Mouse (Mus musculus) embryonic stem cell, embryonic (primary cell): Measurements from ENCODE around the gene Nid2.

Source experiments
- CTCF ChIA-PET, 4 experiments: fragments of 300-600 bp in 2 of 4; fragments of 350-600 bp in 2 of 4; sonication (Branson Sonifier 250); formaldehyde crosslinking; loops; one replicate each; lab custom pipeline; 2022; ENCODE audit warnings: inconsistent platforms in 2 of 4; lab: Charles Lee
- POLR2A ChIA-PET, 4 experiments: fragments of 300-600 bp in 2 of 4; fragments of 350-600 bp in 2 of 4; sonication (Branson Sonifier 250); formaldehyde crosslinking; loops; one replicate each; lab custom pipeline; 2022; ENCODE audit warnings: antibody characterized with exemption in 4 of 4, inconsistent platforms in 1 of 4; lab: Charles Lee

Gene Nid2

GRCm38 (mm10) chr14:19853471-19853870 is 102.4 kb downstream of the Nid2 start:
- ChIA-PET CTCF (interaction anchor here in 2 of 4 experiments (0.6 to 2.0 kb wide), 3 partner anchors 13 to 92 kb away, joined by 3 to 8 read pairs (median 3); no protein-coding TSS in a partner anchor), POLR2A (interaction anchor here in 3 of 4 experiments (0.5 to 4.8 kb wide), 33 partner anchors 8 to 348 kb away, joined by 3 to 23 read pairs (median 4); partner anchors contain the start of genes Nid2 (in 2 of the 3), Gng2 (in 1 of the 3) and Kcnk5 (in 1 of the 3))

DNA sequence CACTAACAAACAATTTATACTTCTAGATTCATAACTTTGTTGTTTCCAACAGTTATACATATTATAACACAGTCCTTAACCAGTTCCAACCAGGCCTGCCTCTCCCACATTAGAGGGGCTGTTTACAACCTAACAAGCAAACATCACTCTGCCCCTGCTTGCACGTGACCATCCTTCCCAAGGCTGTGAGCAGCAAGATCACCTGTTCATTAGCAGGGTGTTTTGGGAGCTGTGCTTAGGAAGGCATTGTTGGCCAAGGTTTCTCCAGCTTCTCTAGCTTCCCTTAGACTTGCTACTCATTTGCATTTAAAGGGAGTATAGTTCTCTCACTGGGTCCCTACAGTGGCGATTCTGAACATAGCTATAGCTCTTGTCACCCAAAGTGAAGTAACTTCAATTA is 107.2 kb downstream of the Nid2 start:
- POLR2A ChIA-PET = interaction anchor here in 3 of 4 experiments (0.5 to 4.4 kb wide), 70 partner anchors 8 to 1071 kb away, joined by 3 to 31 read pairs (median 5); partner anchors contain the start of genes Nid2 (in 3 of the 3), Gng2 (in 2 of the 3), Rtraf (in 2 of the 3) and Kcnk5 (in 1 of the 3)

DNA sequence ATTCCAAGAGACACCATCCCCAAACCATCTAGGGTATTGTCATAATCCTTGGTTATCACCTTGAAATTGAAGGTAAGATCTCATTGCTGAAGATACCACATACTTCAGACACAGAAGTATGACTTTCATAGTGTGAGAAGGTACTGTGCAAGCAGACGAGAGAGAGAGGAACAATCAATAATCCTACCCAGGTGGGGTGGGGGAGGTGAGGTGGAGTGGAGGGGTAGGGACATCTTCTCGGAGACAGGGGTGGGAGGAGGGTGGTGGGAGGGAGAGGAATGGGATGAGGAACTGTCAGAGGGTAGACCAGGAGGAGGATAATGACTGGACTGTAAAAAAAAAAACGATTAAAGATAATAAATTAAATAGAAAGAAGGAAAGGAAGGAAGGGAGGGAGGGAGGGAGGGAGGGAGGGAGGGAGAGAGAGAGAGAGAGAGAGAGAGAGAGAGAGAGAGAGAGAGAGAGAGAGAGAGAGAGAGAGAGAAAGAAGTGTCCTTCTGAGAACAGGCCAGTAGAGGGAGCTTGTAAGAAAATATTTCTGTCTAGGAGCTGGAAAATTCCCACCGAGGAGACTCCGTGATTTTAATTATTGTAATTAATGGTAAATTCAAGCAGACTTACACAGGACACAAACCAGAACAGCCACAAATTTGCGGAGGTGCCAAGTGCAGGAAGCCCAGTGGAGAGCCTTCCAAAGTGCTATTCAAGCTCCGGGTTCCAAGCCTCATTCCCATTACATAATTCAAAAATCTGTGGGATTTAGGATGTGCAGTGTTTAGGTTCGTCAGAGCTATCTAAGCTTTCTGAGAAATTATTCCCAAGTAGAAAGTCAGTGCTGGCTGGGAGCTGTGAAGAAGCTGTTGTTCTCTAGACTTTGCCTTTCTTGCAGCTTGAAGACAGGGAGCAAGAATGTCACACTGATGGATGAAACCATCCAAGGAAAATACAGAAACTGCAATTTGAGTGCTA is 108.0 kb downstream of the Nid2 start:
- CTCF ChIA-PET = interaction anchor here (0.6 to 2.1 kb wide), 28 partner anchors 12 to 284 kb away, joined by 3 to 11 read pairs (median 4); no protein-coding TSS in a partner anchor
- POLR2A ChIA-PET = interaction anchor here in 3 of 4 experiments (0.6 to 4.4 kb wide), 94 partner anchors 7 to 1070 kb away, joined by 3 to 31 read pairs (median 4); partner anchors contain the start of genes Nid2 (in 3 of the 3), Gng2 (in 2 of the 3), Rtraf (in 2 of the 3) and Kcnk5 (in 1 of the 3)

More for the DNA sequence above, 107.2 kb downstream of the Nid2 start:
- CTCF ChIA-PET = interaction anchor here in 2 of 4 experiments (0.5 to 2.1 kb wide), 7 partner anchors 18 to 273 kb away, joined by 3 to 7 read pairs (median 4); no protein-coding TSS in a partner anchor

GRCm38 (mm10) chr14:19860281-19860680 is 109.2 kb downstream of the Nid2 start:
- POLR2A ChIA-PET = interaction anchor here in 3 of 4 experiments (0.6 to 4.3 kb wide), 47 partner anchors 8 to 356 kb away, joined by 3 to 56 read pairs (median 8); partner anchors contain the start of genes Nid2 (in 3 of the 3), Gng2 (in 2 of the 3) and Rtraf (in 1 of the 3)
- CTCF ChIA-PET = interaction anchor here in 1 of 4 experiments (1.2 kb wide), 1 partner anchor 20 kb away, joined by 8 read pairs; no protein-coding TSS in a partner anchor
